Mouse (Mus musculus) left cerebral cortex, adult 8-10 months (tissue): ENCODE results near the gene Btbd19. TPM values are rescaled to one million over a fixed set of nuclear protein-coding genes. Genes with fewer than 3 reads are reported as not detected.

Source experiments
- DNase-seq, 2 experiments: peaks; one replicate each; pipeline ENCODE4 v3.0.0; 2022; ENCODE audit warnings: low spot score in 2 of 2
- total RNA-seq, 4 experiments: library from RNA; stranded (reverse); gene quantifications; 2 replicates each; pipeline ENCODE4 v1.2.4; 2022

The Btbd19 gene
- total RNA-seq, 4 experiments from 2014 or later: 14.1 to 18.8 (median 17.4) TPM

- DNase-seq: no peak
These were observed 9.9 kb downstream of the Btbd19 start for GRCm38 (mm10) chr4:117115592-117115991.

- DNase-seq: no peak
These were observed 12.3 kb downstream of the Btbd19 start for GRCm38 (mm10) chr4:117113237-117113636.

- no peak for DNase-seq
These were observed 14.5 kb downstream of the Btbd19 start for GRCm38 (mm10) chr4:117110985-117111384.

- DNase-seq: no peak
These were observed 15.3 kb downstream of the Btbd19 start for GRCm38 (mm10) chr4:117110249-117110648.

- no peak for DNase-seq
These were observed 16.2 kb downstream of the Btbd19 start for GRCm38 (mm10) chr4:117109330-117109729.

GRCm38 (mm10) chr4:117108524-117108849 is 17.0 kb downstream of the Btbd19 start:
- no peak for DNase-seq

GRCm38 (mm10) chr4:117107813-117108523 is 17.6 kb downstream of the Btbd19 start:
- DNase-seq: no peak

- DNase-seq: no peak
These were observed 20.4 kb downstream of the Btbd19 start for GRCm38 (mm10) chr4:117105127-117105526.

- no peak for DNase-seq
These were observed 20.9 kb downstream of the Btbd19 start for GRCm38 (mm10) chr4:117104672-117105071.

- DNase-seq: no peak
These were observed 24.3 kb downstream of the Btbd19 start for GRCm38 (mm10) chr4:117101218-117101617.

- DNase-seq: no peak
These were observed 25.5 kb downstream of the Btbd19 start for GRCm38 (mm10) chr4:117100036-117100435.

GRCm38 (mm10) chr4:117098764-117099036 is 26.8 kb downstream of the Btbd19 start:
- no peak for DNase-seq

GRCm38 (mm10) chr4:117097969-117098763 is 27.4 kb downstream of the Btbd19 start:
- no peak for DNase-seq

GRCm38 (mm10) chr4:117096666-117097065 is 28.9 kb downstream of the Btbd19 start:
- DNase-seq: no peak

GRCm38 (mm10) chr4:117095551-117096452 is 29.7 kb downstream of the Btbd19 start, which contains the start of gene Ptch2:
Gene Ptch2, plus strand, starts transcription at chr4:117096075.
- DNase-seq: peak in 1 of 2 experiments; percentile 35

GRCm38 (mm10) chr4:117094626-117095361 is 30.7 kb downstream of the Btbd19 start:
- no peak for DNase-seq

GRCm38 (mm10) chr4:117090586-117090985 is 34.9 kb downstream of the Btbd19 start:
- no peak for DNase-seq

- DNase-seq: no peak
These were observed 37.4 kb downstream of the Btbd19 start for GRCm38 (mm10) chr4:117087948-117088640.

- DNase-seq: no peak
These were observed 54.3 kb downstream of the Btbd19 start for GRCm38 (mm10) chr4:117071183-117071582.

- no peak for DNase-seq
These were observed 54.9 kb downstream of the Btbd19 start for GRCm38 (mm10) chr4:117070624-117071023.

GRCm38 (mm10) chr4:117069647-117070046 is 55.9 kb downstream of the Btbd19 start:
- DNase-seq: no peak
